Mouse (Mus musculus) activated CD4-positive, CD25-positive, alpha-beta regulatory T cell, adult 9 weeks (primary cell): ENCODE results near the gene Ankdd1a. TPM values are rescaled to one million over a fixed set of nuclear protein-coding genes. Genes with fewer than 3 reads are reported as not detected.

ENCODE experiments used
- polyA plus RNA-seq: library from polyadenylated mRNA; unstranded; fragments of 100-300 nt; shearing (Covaris generic); gene quantifications from one replicate; pipeline ENCODE4 v1.2.1, GENCODE M21; 2017

Gene Ankdd1a
- not detected for polyA plus RNA-seq

DNA sequence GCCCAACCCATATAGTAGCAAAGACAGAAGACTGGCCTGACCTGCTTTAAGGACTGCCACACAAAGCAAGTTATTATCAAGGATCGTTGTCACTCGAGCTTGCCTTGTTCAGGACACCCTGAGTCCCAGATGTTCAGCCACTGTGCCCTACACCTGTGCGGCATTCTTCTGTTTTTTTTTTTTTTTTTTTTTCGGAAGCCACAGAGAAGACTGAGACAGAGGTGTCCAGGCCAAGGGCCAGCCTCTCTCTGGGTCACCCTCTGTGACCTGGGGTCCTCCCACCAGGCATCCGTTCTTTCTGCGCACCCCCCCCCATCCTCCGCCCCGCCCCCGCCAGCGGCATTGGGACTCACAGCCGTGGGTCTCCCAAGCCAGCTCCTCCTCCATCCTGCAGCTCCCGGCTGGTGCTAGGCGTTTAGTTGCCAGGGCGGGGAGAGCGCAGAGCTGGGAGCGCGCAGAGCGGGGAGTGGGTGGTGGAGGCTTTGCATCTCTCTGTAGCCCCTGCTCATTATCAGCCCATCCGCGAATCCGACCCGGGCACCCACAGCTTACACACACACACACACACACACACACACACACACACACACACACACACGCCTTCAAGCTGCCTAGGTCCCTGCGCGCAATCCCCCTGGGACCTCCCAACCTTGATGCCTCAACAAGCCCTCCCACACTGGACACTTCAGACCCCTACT lies at the start of gene Ankdd1a:
Gene Ankdd1a, minus strand, starts transcription at position 387 of the 698 bp plus-strand sequence.

DNA sequence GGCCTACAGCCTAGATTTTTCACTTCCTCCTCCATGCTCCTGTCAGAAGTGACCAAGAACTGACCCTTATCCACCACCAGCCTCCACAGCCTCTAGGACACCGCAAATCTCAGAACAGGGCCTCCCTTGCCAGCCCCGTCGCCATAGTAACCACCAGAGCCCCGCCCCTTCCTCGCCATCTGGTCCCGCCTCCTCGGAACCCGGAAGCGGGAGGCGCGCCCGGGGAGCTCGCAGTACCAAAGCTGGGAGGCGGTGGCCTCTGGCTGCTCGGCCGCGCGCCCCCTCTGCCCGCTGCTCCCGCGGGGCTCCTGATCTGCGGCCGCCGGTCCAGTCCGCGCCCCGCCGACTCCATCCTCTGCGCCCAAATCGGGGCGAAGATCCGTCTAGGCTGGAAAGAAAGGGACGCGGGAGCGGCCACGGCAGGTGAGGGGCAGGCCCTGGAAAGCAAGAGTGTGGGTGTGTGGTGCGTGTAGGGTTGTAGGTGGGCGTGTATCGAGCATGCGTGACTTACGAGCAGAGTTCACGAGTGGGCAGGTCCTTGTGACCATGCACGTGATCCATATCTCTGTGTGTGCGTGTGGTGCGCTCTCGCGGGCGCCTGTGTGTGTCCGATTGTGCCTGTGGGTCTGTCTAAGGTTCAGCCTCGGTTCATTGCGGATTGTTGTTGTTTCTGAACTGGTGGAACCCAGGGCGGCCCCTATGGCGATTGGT lies 59.1 kb downstream of the Ankdd1a start, which contains the start of gene Spg21:
Gene Spg21, plus strand, starts transcription at position 216 of the 711 bp plus-strand sequence.

Other genes starting within 250 kb of the Ankdd1a start
- 50.9 TPM for gene Clpx, start 225.9 kb downstream of the Ankdd1a start, polyA plus RNA-seq
- gene Pdcd7, start 174.1 kb downstream of the Ankdd1a start, polyA plus RNA-seq = 3.6 TPM
- not detected for gene Ubap1l, start 159.2 kb downstream of the Ankdd1a start, polyA plus RNA-seq
- not detected for gene Kbtbd13, start 128.5 kb downstream of the Ankdd1a start, polyA plus RNA-seq
- gene Rasl12, start 121.7 kb downstream of the Ankdd1a start, polyA plus RNA-seq = not detected
- gene Slc51b, start 97.2 kb downstream of the Ankdd1a start, polyA plus RNA-seq = not detected
- gene Mtfmt, start 84.4 kb downstream of the Ankdd1a start, polyA plus RNA-seq = 45.0 TPM
- 86.3 TPM for gene Spg21, start 59.2 kb downstream of the Ankdd1a start, polyA plus RNA-seq
- 91.5 TPM for gene Plekho2, start 59.8 kb upstream of the Ankdd1a start, polyA plus RNA-seq
- gene Pif1, start 67.0 kb upstream of the Ankdd1a start, polyA plus RNA-seq = 0.35 TPM
- 0.95 TPM for gene Rbpms2, start 109.5 kb upstream of the Ankdd1a start, polyA plus RNA-seq
- gene Oaz2, start 147.8 kb upstream of the Ankdd1a start, polyA plus RNA-seq = 135 TPM